Mouse (Mus musculus) cerebellum, adult 2 months (tissue): Measurements from ENCODE around the gene Cdkn2d.

ENCODE experiments used
- CTCF ChIP-seq: fragments of 200-500 bp; IDR thresholded peaks from 2 replicates; pipeline ENCODE4 v1.5.1; 2011; ENCODE audit warnings: low read depth, mild to moderate bottlenecking, control low read depth, low read length, moderate library complexity, borderline replicate concordance; ENCODE audit not compliant: insufficient read depth
- POLR2A ChIP-seq: fragments of 200-500 bp; IDR thresholded peaks from 2 replicates; pipeline ENCODE4 v1.6.1; 2011; ENCODE audit warnings: low read length, control low read depth, borderline replicate concordance; ENCODE audit not compliant: insufficient read depth

DNA sequence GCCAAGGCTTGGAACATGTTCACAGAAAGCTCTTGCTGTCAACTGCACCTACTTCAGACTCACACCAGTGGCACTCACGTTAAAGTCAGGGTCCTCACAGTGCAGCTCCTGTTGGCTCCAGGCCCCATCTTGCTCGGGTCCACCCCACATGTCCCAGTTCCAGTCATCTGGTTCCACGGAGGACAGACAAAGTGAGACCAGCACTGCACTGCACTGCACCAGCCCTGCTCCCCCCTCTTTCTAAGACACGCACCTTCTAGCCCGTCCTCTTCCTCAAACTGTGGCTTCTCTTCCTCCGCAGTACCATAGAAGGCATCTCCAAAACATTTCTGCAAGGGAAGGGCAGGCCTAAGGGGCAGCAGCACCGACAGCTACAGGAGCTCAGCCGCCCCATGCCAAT is 14.9 kb downstream of the Cdkn2d start:
- no peak for TF ChIP-seq CTCF
- TF ChIP-seq POLR2A, result no peak
